Mouse (Mus musculus) hindbrain, embryonic 16.5 days (tissue): ENCODE measurements around the gene Nrxn2. TPM values are rescaled to one million over a fixed set of nuclear protein-coding genes. Genes with fewer than 3 reads are reported as not detected.

Experiments
- ATAC-seq: fragments of 200-750 bp; cut with Nextera tagmentation; 2 replicates; pipeline ENCODE4 v1.8.0; 2017; ENCODE audit warnings: moderate TSS enrichment, moderate library complexity
- H3K27ac ChIP-seq: fragments of 300-500 bp; sonication (generic); 2 replicates; pipeline ENCODE4 v1.5.1; 2014; ENCODE audit warnings: low read depth, mild to moderate bottlenecking, control low read depth, low read length, moderate library complexity
- H3K27me3 ChIP-seq: fragments of 300-500 bp; sonication (generic); replicated peaks from 2 replicates; pipeline ENCODE4 v1.6.1; 2014; ENCODE audit warnings: low read length; ENCODE audit not compliant: control insufficient read depth, insufficient read depth
- H3K36me3 ChIP-seq: fragments of 300-500 bp; sonication (generic); 2 replicates; pipeline ENCODE4 v1.6.1; 2014; ENCODE audit warnings: mild to moderate bottlenecking, low read length, moderate library complexity, mixed read lengths; ENCODE audit not compliant: control insufficient read depth, insufficient read depth
- H3K4me1 ChIP-seq: fragments of 300-500 bp; sonication (generic); 2 replicates; pipeline ENCODE4 v1.6.1; 2014; ENCODE audit warnings: low read depth, low read length; ENCODE audit not compliant: control insufficient read depth, insufficient read depth
- H3K4me2 ChIP-seq: fragments of 300-500 bp; sonication (generic); 2 replicates; pipeline ENCODE4 v1.6.1; 2014; ENCODE audit warnings: mild to moderate bottlenecking, low read length, control low read depth, moderate library complexity
- H3K4me3 ChIP-seq: fragments of 300-500 bp; sonication (generic); 2 replicates; pipeline ENCODE4 v1.5.1; 2014; ENCODE audit warnings: mild to moderate bottlenecking, low read length, control low read depth, moderate library complexity
- H3K9ac ChIP-seq: fragments of 300-500 bp; sonication (generic); 2 replicates; pipeline ENCODE4 v1.6.1; 2014; ENCODE audit warnings: low read depth, mild to moderate bottlenecking, control low read depth, low read length, moderate library complexity
- H3K9me3 ChIP-seq: fragments of 300-500 bp; sonication (generic); 2 replicates; pipeline ENCODE4 v1.6.1; 2014; ENCODE audit warnings: mild to moderate bottlenecking, low read length, moderate library complexity; ENCODE audit not compliant: control insufficient read depth
- WGBS: fragments of 180-500 bp; shearing (Covaris S2); extraction: QIAGEN DNeasy Blood & Tissue Kit; methylation state at CpG from one replicate; pipeline ENCODE4 v1.1.7; 2014; 5-methylcytosine and 5-hydroxymethylcytosine counted together
- polyA plus RNA-seq: library from polyadenylated mRNA; unstranded; fragments of >200 nt; fragmentation: Nextera tagmentation; extraction: Ambion mirVana; gene quantifications from 2 replicates; pipeline ENCODE4 v1.2.1, GENCODE M21; 2015

Nrxn2 gene
- polyA plus RNA-seq, 1 experiment from 2014 or later: 37.1 TPM

DNA sequence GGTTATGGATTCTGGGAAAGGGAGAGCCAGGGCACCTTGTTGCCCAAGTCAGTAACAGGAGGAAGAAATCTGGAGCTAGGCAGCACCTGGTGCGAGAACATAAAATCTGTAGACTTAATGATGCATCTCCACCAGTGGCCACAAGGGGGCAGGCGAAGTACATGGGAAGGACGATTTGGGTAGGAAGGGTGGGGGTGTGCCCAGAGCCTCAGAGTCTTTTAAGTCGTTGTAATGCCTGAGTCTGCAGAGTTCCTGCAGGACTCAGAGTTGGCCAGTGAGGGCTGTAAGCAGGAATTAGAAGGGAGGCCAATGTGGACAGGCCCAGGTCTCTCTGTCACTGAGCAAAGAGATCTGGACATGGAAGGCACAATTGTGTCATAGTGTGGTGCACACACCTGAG lies 70.5 kb downstream of the Nrxn2 start:
- ATAC-seq: peak; percentile 60
- peaks cover 5% of the 10 kb centered on the region; the same call in 1 of the 2 replicates for H3K36me3 ChIP-seq
- H3K9me3 ChIP-seq: no peaks in the 10 kb centered on the region
- no peak overlapping the region for H3K4me3 ChIP-seq
- no peaks in the 10 kb centered on the region for H3K27me3 ChIP-seq
- 2% methylated on average over 4 of the region's 4 CpGs for WGBS
- H3K4me2 ChIP-seq: no peak overlapping the region
- no peak overlapping the region; the same call in 1 of the 2 replicates for H3K9ac ChIP-seq
- peaks cover 4% of the 10 kb centered on the region for H3K4me1 ChIP-seq
- H3K27ac ChIP-seq: no peak overlapping the region

DNA sequence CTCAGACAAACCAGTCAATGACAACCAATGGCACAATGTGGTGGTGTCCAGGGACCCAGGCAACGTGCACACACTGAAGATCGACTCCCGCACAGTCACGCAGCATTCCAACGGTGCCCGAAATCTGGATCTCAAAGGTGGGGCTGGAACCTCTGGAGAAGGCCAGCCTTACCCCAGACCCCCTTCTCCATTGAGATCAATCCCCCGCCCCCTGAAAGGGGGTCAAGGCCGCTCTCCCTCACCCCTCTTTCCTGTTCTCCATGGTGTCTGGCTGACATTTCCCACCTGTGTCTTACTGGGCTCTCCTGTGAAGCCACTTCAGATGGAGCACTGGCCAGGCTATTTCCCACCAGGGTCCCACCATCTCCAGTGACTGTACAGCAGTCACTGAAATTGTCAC lies 73.0 kb downstream of the Nrxn2 start:
- ATAC-seq: no peak
- H3K4me3 ChIP-seq: no peak overlapping the region
- WGBS: 89% methylated on average over 8 of the region's 8 CpGs
- peak overlapping the region; percentile 32; the same call in 1 of the 2 replicates for H3K9ac ChIP-seq
- no peaks in the 10 kb centered on the region for H3K27me3 ChIP-seq
- H3K36me3 ChIP-seq: no peaks in the 10 kb centered on the region
- H3K4me2 ChIP-seq: no peak overlapping the region
- H3K9me3 ChIP-seq: no peaks in the 10 kb centered on the region
- peaks cover 17% of the 10 kb centered on the region for H3K4me1 ChIP-seq
- no peak overlapping the region for H3K27ac ChIP-seq

- WGBS: 19% methylated on average over 12 of the region's 12 CpGs
- no peaks in the 10 kb centered on the region for H3K9me3 ChIP-seq
- no peaks in the 10 kb centered on the region for H3K27me3 ChIP-seq
- no peak overlapping the region for H3K27ac ChIP-seq
- ATAC-seq: no peak
- H3K9ac ChIP-seq: peak overlapping the region; percentile 32; the same call in 1 of the 2 replicates
- no peaks in the 10 kb centered on the region for H3K36me3 ChIP-seq
- H3K4me2 ChIP-seq: no peak overlapping the region
- H3K4me1 ChIP-seq: peaks cover 21% of the 10 kb centered on the region
- H3K4me3 ChIP-seq: no peak overlapping the region
Measured at GRCm38 (mm10) chr19:6492124-6492523, 73.6 kb downstream of the Nrxn2 start.

GRCm38 (mm10) chr19:6493219-6493618 lies 74.7 kb downstream of the Nrxn2 start:
- Histone ChIP-seq H3K9ac (no peak overlapping the region; the same call in 1 of the 2 replicates), H3K9me3 (no peaks in the 10 kb centered on the region), H3K27ac (no peak overlapping the region), H3K4me3 (no peak overlapping the region), H3K4me1 (peaks cover 21% of the 10 kb centered on the region), H3K36me3 (no peaks in the 10 kb centered on the region), H3K27me3 (no peaks in the 10 kb centered on the region), H3K4me2 (no peak overlapping the region)
- WGBS: 87% methylated on average over 7 of the region's 7 CpGs
- no peak for ATAC-seq

DNA sequence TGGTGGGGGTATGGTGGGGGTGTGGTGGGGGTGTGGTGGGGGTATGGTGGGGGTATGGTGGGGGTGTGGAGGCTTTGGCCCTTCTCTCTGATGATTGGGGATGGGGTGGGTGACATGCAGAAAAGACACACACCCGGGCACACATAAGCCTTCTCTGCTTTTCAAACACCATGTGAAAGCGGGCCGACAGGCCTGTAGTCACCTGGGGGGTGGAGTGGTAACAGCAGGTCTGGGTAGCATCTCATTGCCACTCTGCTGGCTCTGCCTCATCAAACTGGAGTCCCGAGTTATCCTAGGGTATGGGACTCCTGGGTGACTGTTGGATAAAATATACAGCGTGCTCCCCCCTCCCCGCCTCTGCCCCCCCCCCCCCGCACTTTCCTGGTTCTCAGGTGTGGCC lies 75.5 kb downstream of the Nrxn2 start:
- no peaks in the 10 kb centered on the region for H3K9me3 ChIP-seq
- no peak for ATAC-seq
- 67% methylated on average over 6 of the region's 7 CpGs for WGBS
- no peaks in the 10 kb centered on the region for H3K36me3 ChIP-seq
- H3K4me2 ChIP-seq: no peak overlapping the region
- no peak overlapping the region for H3K4me3 ChIP-seq
- no peak overlapping the region for H3K9ac ChIP-seq
- peaks cover 21% of the 10 kb centered on the region for H3K4me1 ChIP-seq
- H3K27me3 ChIP-seq: no peaks in the 10 kb centered on the region
- H3K27ac ChIP-seq: no peak overlapping the region

- H3K27ac ChIP-seq: no peak overlapping the region
- ATAC-seq: no peak
- no peaks in the 10 kb centered on the region for H3K9me3 ChIP-seq
- H3K4me1 ChIP-seq: peaks cover 19% of the 10 kb centered on the region
- no peaks in the 10 kb centered on the region for H3K27me3 ChIP-seq
- no peak overlapping the region for H3K4me3 ChIP-seq
- no peak overlapping the region for H3K4me2 ChIP-seq
- no peaks in the 10 kb centered on the region for H3K36me3 ChIP-seq
- 72% methylated on average over 18 of the region's 18 CpGs for WGBS
- H3K9ac ChIP-seq: no peak overlapping the region; the same call in 1 of the 2 replicates
Measured at GRCm38 (mm10) chr19:6494504-6495170, 76.1 kb downstream of the Nrxn2 start.

DNA sequence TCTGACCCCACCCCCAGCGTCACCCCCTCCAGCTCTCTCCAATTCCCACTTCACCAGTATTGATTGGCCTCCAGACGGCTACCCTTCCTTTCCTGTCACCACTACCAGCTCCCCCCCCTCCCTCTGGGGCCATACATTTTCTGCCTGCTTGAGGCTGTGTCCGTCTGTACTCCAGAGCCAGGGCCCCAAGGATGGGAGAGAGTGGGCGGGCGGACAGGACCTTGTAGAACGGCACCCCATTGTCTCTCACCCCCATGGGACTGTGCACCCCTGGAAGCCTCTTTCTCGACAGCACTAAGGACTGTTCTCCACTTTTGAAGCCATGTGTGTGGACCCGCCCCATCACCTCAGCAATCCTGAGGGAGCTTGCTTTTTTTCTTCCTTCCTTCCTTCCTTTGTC lies 77.2 kb downstream of the Nrxn2 start:
- Histone ChIP-seq H3K9ac (no peak overlapping the region), H3K27me3 (no peaks in the 10 kb centered on the region), H3K27ac (peak overlapping the region; percentile 39; the same call in 1 of the 2 replicates), H3K9me3 (no peaks in the 10 kb centered on the region), H3K4me2 (no peak overlapping the region), H3K36me3 (no peaks in the 10 kb centered on the region), H3K4me1 (peaks cover 29% of the 10 kb centered on the region), H3K4me3 (no peak overlapping the region)
- 39% methylated on average over 8 of the region's 8 CpGs for WGBS
- ATAC-seq: no peak

- 2% methylated on average over 6 of the region's 6 CpGs for WGBS
- Histone ChIP-seq H3K9me3 (no peaks in the 10 kb centered on the region), H3K27me3 (no peaks in the 10 kb centered on the region), H3K27ac (peak overlapping the region; percentile 97), H3K4me2 (peak overlapping the region; percentile 91), H3K9ac (peak overlapping the region; percentile 99), H3K4me1 (peaks cover 38% of the 10 kb centered on the region), H3K36me3 (no peaks in the 10 kb centered on the region), H3K4me3 (peak overlapping the region; percentile 88)
- peak; percentile 41 for ATAC-seq
Measured at GRCm38 (mm10) chr19:6496462-6497149, 78.1 kb downstream of the Nrxn2 start.

- peak overlapping the region; percentile 97 for H3K27ac ChIP-seq
- H3K4me3 ChIP-seq: peak overlapping the region; percentile 88
- peak overlapping the region; percentile 91 for H3K4me2 ChIP-seq
- peak overlapping the region; percentile 99 for H3K9ac ChIP-seq
- H3K9me3 ChIP-seq: no peaks in the 10 kb centered on the region
- no peaks in the 10 kb centered on the region for H3K27me3 ChIP-seq
- whole genome bisulfite sequencing: under 1% methylated on average over 30 of the region's 39 CpGs
- H3K36me3 ChIP-seq: no peaks in the 10 kb centered on the region
- H3K4me1 ChIP-seq: peaks cover 45% of the 10 kb centered on the region
- peak; percentile 72 for ATAC-seq
Measured at GRCm38 (mm10) chr19:6497150-6497801, 78.7 kb downstream of the Nrxn2 start.
